In the genomic region with DNA sequence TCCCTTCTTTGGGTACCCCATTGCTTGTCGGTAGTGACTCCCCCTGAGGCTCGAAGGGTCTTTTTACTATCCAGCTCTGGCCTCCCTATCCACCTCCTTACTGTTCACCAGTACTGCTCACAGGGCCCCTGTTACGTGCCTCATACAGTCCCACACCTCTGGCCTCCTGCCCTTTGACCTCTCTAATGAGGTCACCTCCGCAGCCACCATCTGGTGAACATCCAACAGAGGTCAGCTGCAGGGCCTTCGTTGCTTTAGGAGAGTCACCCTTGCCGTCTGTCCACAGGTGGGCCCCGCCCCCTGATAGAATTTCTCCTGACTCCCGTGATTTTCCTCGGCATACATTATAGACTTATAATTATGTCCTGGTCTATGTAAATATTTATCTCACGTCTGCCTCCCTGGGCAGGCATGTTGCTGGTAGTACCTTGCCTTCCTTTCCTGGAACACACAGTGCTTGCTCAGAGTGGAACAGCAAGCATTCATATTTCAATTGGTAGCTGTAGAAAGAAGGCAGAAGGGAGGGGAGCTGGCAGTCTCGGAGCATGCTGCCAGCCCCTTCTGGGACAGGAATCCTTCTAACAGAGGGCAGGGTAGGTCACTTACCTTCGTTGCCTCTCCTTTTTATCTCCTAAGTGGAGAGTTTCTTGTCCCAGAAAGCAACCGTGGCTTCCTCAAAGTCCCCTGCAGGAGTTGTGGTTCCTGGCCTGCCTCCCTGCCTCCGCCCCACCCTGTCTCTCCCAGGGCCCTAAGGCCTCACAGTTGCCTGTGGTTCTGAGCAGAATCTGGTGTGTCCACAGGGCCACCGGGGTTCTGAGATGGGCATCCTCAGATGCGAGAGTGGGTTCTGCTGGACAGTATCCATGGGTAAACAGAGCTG, we compare ENCODE assay signal across 13 mouse cellular contexts. TPM values are rescaled to one million over a fixed set of nuclear protein-coding genes. Genes with fewer than 3 reads are reported as not detected.
DNase-seq lines count a peak whose midpoint lies in the region; ATAC-seq lines count a peak whose summit lies in the region.
"Had no signal": no experiment of that assay in that cellular context is flagged by ENCODE, and none has a peak within 500 bp of the region (broad histone marks: within the 10 kb centered on the region; RNA-seq: fewer than 3 reads in every experiment).

No protein-coding gene starts in this region.

- H3K4me1 ChIP-seq in heart, embryonic 16.5 days (ENCODE audit: control insufficient read depth, insufficient read depth, low read length): peaks cover 29% of the 10 kb centered on the region
- H3K4me1 ChIP-seq in intestine, embryonic 16.5 days (ENCODE audit: control insufficient read depth, insufficient read depth, low read length): peaks cover 30% of the 10 kb centered on the region

- DNase-seq in heart, adult 9 months (ENCODE audit: low spot score in 2 of 2): no peak
- DNase-seq in NIH3T3 (ENCODE audit: low read depth): peak; percentile 53
- peak; percentile 33 for DNase-seq in mesoderm, embryonic 11.5 days (ENCODE audit: low read depth, low spot score)
- DNase-seq in thymus, adult 18-20 months: no peak
- no peak for DNase-seq in thymus, postnatal 10 days (ENCODE audit: low spot score in 2 of 2)
- DNase-seq in left cerebral cortex, postnatal 36 days (ENCODE audit: low spot score in 2 of 2): no peak
- DNase-seq: adrenal gland, postnatal 25 days; cerebellum, adult 11-12 months had no signal

- WGBS in heart, embryonic 16.5 days: 47% methylated on average over 16 of the region's 16 CpGs
- 39% methylated on average over 16 of the region's 16 CpGs for WGBS in intestine, embryonic 16.5 days

- intact Hi-C loops in left cerebral cortex, postnatal 36 days (cut with DNase I): no loop called here

- no peak for ATAC-seq in heart, embryonic 16.5 days (replicated peaks; ENCODE audit: extremely low read depth, insufficient read depth, low FRiP score)
- peak; percentile 27 for ATAC-seq in intestine, embryonic 16.5 days
- ATAC-seq: inflammation-experienced regulatory T-cells, adult 6 months had no signal

- H3K4me3 ChIP-seq in heart, embryonic 16.5 days (ENCODE audit: low read length): no peak overlapping the region
- no peak overlapping the region for H3K4me3 ChIP-seq in intestine, embryonic 16.5 days (ENCODE audit: low read length)
- H3K4me3 ChIP-seq: heart, embryonic 10.5 days; midbrain, embryonic 10.5 days had no signal

- no peaks in the 10 kb centered on the region for H3K36me3 ChIP-seq in heart, embryonic 16.5 days (ENCODE audit: control insufficient read depth, insufficient read depth)
- no peaks in the 10 kb centered on the region for H3K36me3 ChIP-seq in intestine, embryonic 16.5 days (ENCODE audit: control insufficient read depth, insufficient read depth, low read length)
- H3K36me3 ChIP-seq: heart, embryonic 10.5 days; midbrain, embryonic 10.5 days had no signal

- no peak overlapping the region for H3K4me2 ChIP-seq in heart, embryonic 16.5 days (ENCODE audit: low read depth, low read length)
- H3K4me2 ChIP-seq in intestine, embryonic 16.5 days (ENCODE audit: low read depth, low read length): no peak overlapping the region

- H3K27ac ChIP-seq in heart, embryonic 16.5 days (ENCODE audit: low read length): 0 out of 2 replicates have a peak overlapping the region, but pooled peaks have one; percentile 11
- peak overlapping the region; percentile 6 for H3K27ac ChIP-seq in intestine, embryonic 16.5 days (ENCODE audit: low read length)
- H3K27ac ChIP-seq: heart, embryonic 10.5 days; midbrain, embryonic 10.5 days had no signal

- H3K9me3 ChIP-seq in heart, embryonic 16.5 days (replicated peaks; ENCODE audit: control insufficient read depth, low read length): no peaks in the 10 kb centered on the region
- H3K9me3 ChIP-seq in intestine, embryonic 16.5 days (ENCODE audit: control insufficient read depth, low read length): no peaks in the 10 kb centered on the region
- H3K9me3 ChIP-seq: heart, embryonic 10.5 days; midbrain, embryonic 10.5 days had no signal

- 0 out of 2 replicates have a peak overlapping the region, but pooled peaks have one; percentile 7 for H3K9ac ChIP-seq in heart, embryonic 16.5 days (ENCODE audit: low read length)
- peak overlapping the region; percentile 34; the same call in 1 of the 2 replicates for H3K9ac ChIP-seq in intestine, embryonic 16.5 days (ENCODE audit: low read depth, low read length)

- no peaks in the 10 kb centered on the region for H3K27me3 ChIP-seq in heart, embryonic 16.5 days (ENCODE audit: control insufficient read depth, insufficient read depth, low read length)
- no peaks in the 10 kb centered on the region for H3K27me3 ChIP-seq in intestine, embryonic 16.5 days (replicated peaks; ENCODE audit: control insufficient read depth, insufficient read depth, low read length)

RNA-seq across cellular contexts. Expression of a gene that starts 14.9 kb away (rescaled TPM):
- polyA plus RNA-seq in heart, embryonic 16.5 days (2015; fragmentation: Nextera tagmentation; extraction: Ambion mirVana): 0.34 and 1.6 TPM in 2 replicates
- 1.1 and 1.6 TPM in 2 replicates for polyA plus RNA-seq in intestine, embryonic 16.5 days (2015; fragmentation: Nextera tagmentation; extraction: Ambion mirVana)
- 10 to 100 TPM; 10.4 to 10.8 TPM for total RNA-seq in left cerebral cortex, postnatal 36 days (2021)
- polyA plus RNA-seq: inflammation-experienced regulatory T-cells, adult 6 months had no signal

RNA-seq across cellular contexts. Expression of a gene that starts 38.6 kb away (rescaled TPM):
- 1,977 and 2,080 TPM in 2 replicates for polyA plus RNA-seq in heart, embryonic 16.5 days (2015; fragmentation: Nextera tagmentation; extraction: Ambion mirVana)
- polyA plus RNA-seq in intestine, embryonic 16.5 days (2015; fragmentation: Nextera tagmentation; extraction: Ambion mirVana): 1,051 and 1,198 TPM in 2 replicates
- 1,000 to 10,000 TPM; 1,213 to 1,355 TPM for total RNA-seq in left cerebral cortex, postnatal 36 days (2021)

RNA-seq across cellular contexts. Expression of a gene that starts 55.7 kb away (rescaled TPM):
- 10.2 and 10.6 TPM in 2 replicates for polyA plus RNA-seq in heart, embryonic 16.5 days (2015; fragmentation: Nextera tagmentation; extraction: Ambion mirVana)
- polyA plus RNA-seq in intestine, embryonic 16.5 days (2015; fragmentation: Nextera tagmentation; extraction: Ambion mirVana): 9.7 and 10.0 TPM in 2 replicates
- 1 to 10 TPM; 7.6 to 9.0 TPM for total RNA-seq in left cerebral cortex, postnatal 36 days (2021)

RNA-seq across cellular contexts. Expression of a gene that starts 55.9 kb away (rescaled TPM):
- 8.7 and 9.3 TPM in 2 replicates for polyA plus RNA-seq in heart, embryonic 16.5 days (2015; fragmentation: Nextera tagmentation; extraction: Ambion mirVana)
- 9.2 and 10.2 TPM in 2 replicates for polyA plus RNA-seq in intestine, embryonic 16.5 days (2015; fragmentation: Nextera tagmentation; extraction: Ambion mirVana)
- 10 to 100 TPM; 65.6 to 95.9 TPM for total RNA-seq in left cerebral cortex, postnatal 36 days (2021)

Comparison
In these comparisons a context has a peak if more than half of its experiments do, and no peak if none do; other contexts are left out.
1. DNase-seq: peak in NIH3T3 (single experiment) and mesoderm, embryonic 11.5 days (single experiment); none in heart, adult 9 months (0 of 2), thymus, adult 18-20 months (0 of 2), thymus, postnatal 10 days (0 of 2) and left cerebral cortex, postnatal 36 days (0 of 2).